Mouse (Mus musculus): ENCODE measurements around the gene Arfrp1. TPM values are rescaled to one million over a fixed set of nuclear protein-coding genes. Genes with fewer than 3 reads are reported as not detected.

Arfrp1 gene
- polyA plus RNA-seq, 1 experiment from 2014 or later: 55.4 TPM

- Histone ChIP-seq H3K27ac (no peak overlapping the region), H3K27me3 (replicated peaks) (no peaks in the 10 kb centered on the region), H3K4me3 (replicated peaks) (no peak overlapping the region), H3K4me2 (replicated peaks) (no peak overlapping the region), H3K9me3 (no peaks in the 10 kb centered on the region), H3K9ac (no peak overlapping the region), H3K36me3 (peaks cover 5% of the 10 kb centered on the region; the same call in 1 of the 2 replicates), H3K4me1 (replicated peaks) (peaks cover 7% of the 10 kb centered on the region)
- ATAC-seq: no peak
- WGBS: 96% methylated on average over 5 of the region's 5 CpGs
Observed at GRCm38 (mm10) chr2:181370001-181370400, 4.8 kb upstream of the Arfrp1 start.

GRCm38 (mm10) chr2:181365655-181366075 is 461 bp upstream of the Arfrp1 start:
- Histone ChIP-seq H3K4me1 (replicated peaks) (peaks cover 14% of the 10 kb centered on the region), H3K9ac (peak overlapping the region; percentile 93), H3K4me3 (replicated peaks) (peak overlapping the region; percentile 86), H3K36me3 (peaks cover 20% of the 10 kb centered on the region), H3K9me3 (no peaks in the 10 kb centered on the region), H3K27ac (peak overlapping the region; percentile 90), H3K4me2 (replicated peaks) (peak overlapping the region; percentile 75), H3K27me3 (replicated peaks) (no peaks in the 10 kb centered on the region)
- 0% methylated on average over 20 of the region's 20 CpGs for WGBS
- ATAC-seq: peak; percentile 78

- Histone ChIP-seq H3K9ac (peak overlapping the region; percentile 93), H3K36me3 (peaks cover 24% of the 10 kb centered on the region), H3K27ac (peak overlapping the region; percentile 90; the same call in 1 of the 2 replicates), H3K4me2 (replicated peaks) (peak overlapping the region; percentile 75), H3K9me3 (no peaks in the 10 kb centered on the region), H3K27me3 (replicated peaks) (no peaks in the 10 kb centered on the region), H3K4me3 (replicated peaks) (peak overlapping the region; percentile 86), H3K4me1 (replicated peaks) (peaks cover 14% of the 10 kb centered on the region)
- WGBS: 7% methylated on average over 14 of the region's 14 CpGs
- ATAC-seq: 0 out of 2 replicates have a peak, but pooled peaks have one; percentile 5
Observed at GRCm38 (mm10) chr2:181364487-181364859, 731 bp downstream of the Arfrp1 start.

GRCm38 (mm10) chr2:181363946-181364345 is 1.3 kb downstream of the Arfrp1 start:
- peaks cover 14% of the 10 kb centered on the region for H3K4me1 ChIP-seq (replicated peaks)
- H3K36me3 ChIP-seq: peaks cover 24% of the 10 kb centered on the region
- ATAC-seq: no peak
- H3K9me3 ChIP-seq: no peaks in the 10 kb centered on the region
- H3K27ac ChIP-seq: no peak overlapping the region
- peak overlapping the region; percentile 86 for H3K4me3 ChIP-seq (replicated peaks)
- WGBS: 81% methylated on average over 3 of the region's 3 CpGs
- peak overlapping the region; percentile 93 for H3K9ac ChIP-seq
- no peaks in the 10 kb centered on the region for H3K27me3 ChIP-seq (replicated peaks)
- peak overlapping the region; percentile 75 for H3K4me2 ChIP-seq (replicated peaks)

GRCm38 (mm10) chr2:181356780-181357179 is 8.4 kb downstream of the Arfrp1 start:
- H3K27ac ChIP-seq: no peak overlapping the region
- H3K4me3 ChIP-seq (replicated peaks): no peak overlapping the region
- H3K4me2 ChIP-seq (replicated peaks): no peak overlapping the region
- H3K9ac ChIP-seq: no peak overlapping the region
- no peaks in the 10 kb centered on the region for H3K4me1 ChIP-seq (replicated peaks)
- H3K36me3 ChIP-seq: peaks cover 38% of the 10 kb centered on the region
- 84% methylated on average over 3 of the region's 3 CpGs for WGBS
- H3K9me3 ChIP-seq: no peaks in the 10 kb centered on the region
- no peak for ATAC-seq
- no peaks in the 10 kb centered on the region for H3K27me3 ChIP-seq (replicated peaks)

- Histone ChIP-seq H3K4me2 (replicated peaks) (no peak overlapping the region), H3K36me3 (peaks cover 29% of the 10 kb centered on the region), H3K27ac (no peak overlapping the region), H3K9me3 (no peaks in the 10 kb centered on the region), H3K4me1 (replicated peaks) (no peaks in the 10 kb centered on the region), H3K9ac (no peak overlapping the region), H3K4me3 (replicated peaks) (no peak overlapping the region), H3K27me3 (replicated peaks) (no peaks in the 10 kb centered on the region)
- no peak for ATAC-seq
- 93% methylated on average over 6 of the region's 6 CpGs for WGBS
Observed at GRCm38 (mm10) chr2:181342766-181343165, 22.4 kb downstream of the Arfrp1 start.

GRCm38 (mm10) chr2:181340426-181340825 is 24.8 kb downstream of the Arfrp1 start:
- Histone ChIP-seq H3K9ac (no peak overlapping the region), H3K27ac (no peak overlapping the region), H3K4me3 (replicated peaks) (no peak overlapping the region), H3K27me3 (replicated peaks) (no peaks in the 10 kb centered on the region), H3K36me3 (peaks cover 29% of the 10 kb centered on the region), H3K4me1 (replicated peaks) (no peaks in the 10 kb centered on the region), H3K9me3 (no peaks in the 10 kb centered on the region), H3K4me2 (replicated peaks) (no peak overlapping the region)
- no peak for ATAC-seq
- WGBS: 91% methylated on average over 4 of the region's 4 CpGs

GRCm38 (mm10) chr2:181334023-181334422 is 31.2 kb downstream of the Arfrp1 start:
- Histone ChIP-seq H3K4me2 (replicated peaks) (no peak overlapping the region), H3K9ac (no peak overlapping the region), H3K36me3 (peaks cover 17% of the 10 kb centered on the region), H3K27ac (no peak overlapping the region), H3K4me1 (replicated peaks) (no peaks in the 10 kb centered on the region), H3K4me3 (replicated peaks) (no peak overlapping the region), H3K9me3 (no peaks in the 10 kb centered on the region), H3K27me3 (replicated peaks) (no peaks in the 10 kb centered on the region)
- ATAC-seq: peak; percentile 62; the same call in 1 of the 2 replicates
- 65% methylated on average over 3 of the region's 3 CpGs for WGBS

GRCm38 (mm10) chr2:181332542-181332941 is 32.7 kb downstream of the Arfrp1 start:
- Histone ChIP-seq H3K4me1 (replicated peaks) (no peaks in the 10 kb centered on the region), H3K27ac (no peak overlapping the region), H3K4me3 (replicated peaks) (no peak overlapping the region), H3K27me3 (replicated peaks) (no peaks in the 10 kb centered on the region), H3K9me3 (no peaks in the 10 kb centered on the region), H3K4me2 (replicated peaks) (no peak overlapping the region), H3K9ac (no peak overlapping the region), H3K36me3 (peaks cover 27% of the 10 kb centered on the region)
- ATAC-seq: no peak

- H3K4me3 ChIP-seq (replicated peaks): no peak overlapping the region
- H3K27me3 ChIP-seq (replicated peaks): no peaks in the 10 kb centered on the region
- ATAC-seq: no peak
- WGBS: 90% methylated on average over 2 of the region's 2 CpGs
- no peaks in the 10 kb centered on the region for H3K4me1 ChIP-seq (replicated peaks)
- no peak overlapping the region for H3K27ac ChIP-seq
- H3K9ac ChIP-seq: no peak overlapping the region
- no peaks in the 10 kb centered on the region for H3K9me3 ChIP-seq
- H3K4me2 ChIP-seq (replicated peaks): no peak overlapping the region
- H3K36me3 ChIP-seq: peaks cover 28% of the 10 kb centered on the region
Observed at GRCm38 (mm10) chr2:181326098-181326497, 39.1 kb downstream of the Arfrp1 start.

- Histone ChIP-seq H3K9ac (no peak overlapping the region), H3K36me3 (peaks cover 12% of the 10 kb centered on the region; the same call in 1 of the 2 replicates), H3K9me3 (no peaks in the 10 kb centered on the region), H3K4me1 (replicated peaks) (peaks cover 9% of the 10 kb centered on the region; the same call in 1 of the 2 replicates), H3K27me3 (replicated peaks) (no peaks in the 10 kb centered on the region), H3K4me2 (replicated peaks) (no peak overlapping the region), H3K27ac (no peak overlapping the region), H3K4me3 (replicated peaks) (no peak overlapping the region)
- ATAC-seq: no peak
- 83% methylated on average over 5 of the region's 5 CpGs for WGBS
Observed at GRCm38 (mm10) chr2:181322136-181322535, 43.1 kb downstream of the Arfrp1 start.

GRCm38 (mm10) chr2:181320103-181320499 is 45.1 kb downstream of the Arfrp1 start:
- peak; percentile 42 for ATAC-seq
- Histone ChIP-seq H3K36me3 (peaks cover 12% of the 10 kb centered on the region; the same call in 1 of the 2 replicates), H3K4me1 (replicated peaks) (peaks cover 9% of the 10 kb centered on the region; the same call in 1 of the 2 replicates), H3K4me2 (replicated peaks) (peak overlapping the region; percentile 76), H3K27me3 (replicated peaks) (peaks cover 5% of the 10 kb centered on the region), H3K9me3 (no peaks in the 10 kb centered on the region), H3K27ac (peak overlapping the region; percentile 63), H3K9ac (peak overlapping the region; percentile 59), H3K4me3 (replicated peaks) (peak overlapping the region; percentile 49)
- 13% methylated on average over 7 of the region's 7 CpGs for WGBS

Measured in intestine, embryonic 15.5 days (tissue).